Mouse (Mus musculus) hindbrain, embryonic 14.5 days (tissue): Measurements from ENCODE around the gene Ubac2. TPM values are rescaled to one million over a fixed set of nuclear protein-coding genes. Genes with fewer than 3 reads are reported as not detected.

Experiments
- ATAC-seq: fragments of 200-750 bp; cut with Nextera tagmentation; 2 replicates; pipeline ENCODE4 v1.8.0; 2017; ENCODE audit warnings: moderate number of reproducible peaks, mild to moderate bottlenecking, moderate TSS enrichment, moderate library complexity; ENCODE audit not compliant: low FRiP score
- DNase-seq: peaks from one replicate; pipeline ENCODE4 v3.0.0-alpha.2; 2015; ENCODE audit warnings: low spot score
- H3K27ac ChIP-seq: fragments of 300-500 bp; sonication (generic); 2 replicates; pipeline ENCODE4 v1.5.1; 2014; ENCODE audit warnings: mild to moderate bottlenecking, moderate library complexity
- H3K27me3 ChIP-seq: fragments of 300-500 bp; sonication (generic); 2 replicates; pipeline ENCODE4 v1.6.1; 2014; ENCODE audit warnings: mild to moderate bottlenecking, low read length, mixed read lengths; ENCODE audit not compliant: control insufficient read depth, insufficient read depth
- H3K36me3 ChIP-seq: fragments of 300-500 bp; sonication (generic); replicated peaks from 2 replicates; pipeline ENCODE4 v1.6.1; 2014; ENCODE audit not compliant: control insufficient read depth, insufficient read depth
- H3K4me1 ChIP-seq: fragments of 300-500 bp; sonication (generic); replicated peaks from 2 replicates; pipeline ENCODE4 v1.6.1; 2014; ENCODE audit warnings: antibody characterized with exemption, low read length, mixed read lengths; ENCODE audit not compliant: control insufficient read depth, insufficient read depth
- H3K4me2 ChIP-seq: fragments of 300-500 bp; sonication (generic); replicated peaks from 2 replicates; pipeline ENCODE4 v1.6.1; 2014; ENCODE audit warnings: mild to moderate bottlenecking, moderate library complexity
- H3K4me3 ChIP-seq: fragments of 300-500 bp; sonication (generic); replicated peaks from 2 replicates; pipeline ENCODE4 v1.5.1; 2014; ENCODE audit warnings: mild to moderate bottlenecking, low read length
- H3K9ac ChIP-seq: fragments of 300-500 bp; sonication (generic); 2 replicates; pipeline ENCODE4 v1.6.1; 2014
- H3K9me3 ChIP-seq: fragments of 300-500 bp; sonication (generic); 2 replicates; pipeline ENCODE4 v1.6.1; 2016; ENCODE audit warnings: low read length; ENCODE audit not compliant: control insufficient read depth
- WGBS: fragments of 180-500 bp; shearing (Covaris S2); extraction: QIAGEN DNeasy Blood & Tissue Kit; methylation state at CpG from one replicate; pipeline ENCODE4 v1.1.7; 2014; 5-methylcytosine and 5-hydroxymethylcytosine counted together
- polyA plus RNA-seq: library from polyadenylated mRNA; unstranded; fragments of >200 nt; fragmentation: Nextera tagmentation; extraction: Ambion mirVana; gene quantifications from 2 replicates; pipeline ENCODE4 v1.2.1, GENCODE M21; 2014

The Ubac2 gene
- polyA plus RNA-seq, 1 experiment from 2014 or later = 49.6 TPM

- H3K36me3 ChIP-seq = no peaks in the 10 kb centered on the region
- H3K4me1 ChIP-seq = no peaks in the 10 kb centered on the region
- 83% methylated on average over 1 of the region's 1 CpGs for WGBS
- H3K27ac ChIP-seq = no peak overlapping the region
- DNase-seq (no peak), ATAC-seq (no peak)
- no peak overlapping the region for H3K9ac ChIP-seq
- H3K9me3 ChIP-seq = no peaks in the 10 kb centered on the region
- no peak overlapping the region for H3K4me3 ChIP-seq
- no peak overlapping the region for H3K4me2 ChIP-seq
- no peaks in the 10 kb centered on the region for H3K27me3 ChIP-seq
Measured at GRCm38 (mm10) chr14:121987287-121987686, 108.9 kb downstream of the Ubac2 start.

- Histone ChIP-seq H3K27me3 (no peaks in the 10 kb centered on the region), H3K9me3 (no peaks in the 10 kb centered on the region), H3K4me3 (no peak overlapping the region), H3K27ac (no peak overlapping the region), H3K4me2 (no peak overlapping the region), H3K36me3 (no peaks in the 10 kb centered on the region), H3K9ac (no peak overlapping the region), H3K4me1 (no peaks in the 10 kb centered on the region)
- ATAC-seq (no peak), DNase-seq (no peak)
- 84% methylated on average over 4 of the region's 4 CpGs for WGBS
Measured at GRCm38 (mm10) chr14:121987691-121988090, 109.3 kb downstream of the Ubac2 start.

GRCm38 (mm10) chr14:121989331-121989730, 110.9 kb downstream of the Ubac2 start:
- Histone ChIP-seq H3K4me1 (no peaks in the 10 kb centered on the region), H3K27ac (no peak overlapping the region), H3K4me2 (no peak overlapping the region), H3K4me3 (no peak overlapping the region), H3K27me3 (no peaks in the 10 kb centered on the region), H3K36me3 (peaks cover 2% of the 10 kb centered on the region; the same call in 1 of the 2 replicates), H3K9ac (no peak overlapping the region), H3K9me3 (no peaks in the 10 kb centered on the region)
- ATAC-seq (no peak), DNase-seq (no peak)
- WGBS = over 99% methylated on average over 3 of the region's 3 CpGs

GRCm38 (mm10) chr14:121989869-121990268, 111.4 kb downstream of the Ubac2 start:
- H3K4me3 ChIP-seq = no peak overlapping the region
- peaks cover 8% of the 10 kb centered on the region for H3K36me3 ChIP-seq
- no peaks in the 10 kb centered on the region for H3K4me1 ChIP-seq
- H3K9me3 ChIP-seq = no peaks in the 10 kb centered on the region
- ATAC-seq (no peak), DNase-seq (no peak)
- H3K4me2 ChIP-seq = no peak overlapping the region
- H3K27ac ChIP-seq = no peak overlapping the region
- H3K9ac ChIP-seq = no peak overlapping the region
- 95% methylated on average over 3 of the region's 3 CpGs for WGBS
- no peaks in the 10 kb centered on the region for H3K27me3 ChIP-seq

GRCm38 (mm10) chr14:121990897-121991296, 112.5 kb downstream of the Ubac2 start:
- Histone ChIP-seq H3K4me3 (no peak overlapping the region), H3K36me3 (peaks cover 13% of the 10 kb centered on the region)
- 95% methylated on average over 6 of the region's 6 CpGs for WGBS

GRCm38 (mm10) chr14:121991921-121992320, 113.5 kb downstream of the Ubac2 start:
- Histone ChIP-seq H3K27me3 (no peaks in the 10 kb centered on the region), H3K4me1 (no peaks in the 10 kb centered on the region), H3K36me3 (peaks cover 18% of the 10 kb centered on the region), H3K4me3 (no peak overlapping the region), H3K27ac (no peak overlapping the region), H3K4me2 (no peak overlapping the region), H3K9ac (no peak overlapping the region), H3K9me3 (no peaks in the 10 kb centered on the region)
- DNase-seq (no peak), ATAC-seq (no peak)

More at GRCm38 (mm10) chr14:121990897-121991296, 112.5 kb downstream of the Ubac2 start:
- ATAC-seq = no peak
- Histone ChIP-seq H3K27me3 (no peaks in the 10 kb centered on the region), H3K9ac (no peak overlapping the region), H3K4me1 (no peaks in the 10 kb centered on the region), H3K4me2 (no peak overlapping the region), H3K9me3 (no peaks in the 10 kb centered on the region), H3K27ac (no peak overlapping the region)
- no peak for DNase-seq

- Histone ChIP-seq H3K27me3 (no peaks in the 10 kb centered on the region), H3K9ac (no peak overlapping the region), H3K36me3 (peaks cover 18% of the 10 kb centered on the region), H3K27ac (no peak overlapping the region), H3K4me3 (no peak overlapping the region), H3K4me1 (no peaks in the 10 kb centered on the region), H3K9me3 (no peaks in the 10 kb centered on the region), H3K4me2 (no peak overlapping the region)
- 93% methylated on average over 13 of the region's 13 CpGs for WGBS
- DNase-seq = no peak
- ATAC-seq = no peak
Measured at GRCm38 (mm10) chr14:121992395-121993280, 114.2 kb downstream of the Ubac2 start.

GRCm38 (mm10) chr14:121993616-121994015, 115.2 kb downstream of the Ubac2 start:
- ATAC-seq (no peak), DNase-seq (no peak)
- 98% methylated on average over 4 of the region's 4 CpGs for WGBS
- Histone ChIP-seq H3K9ac (no peak overlapping the region), H3K4me3 (no peak overlapping the region), H3K4me2 (no peak overlapping the region), H3K9me3 (no peaks in the 10 kb centered on the region), H3K27ac (no peak overlapping the region), H3K4me1 (no peaks in the 10 kb centered on the region), H3K36me3 (peaks cover 18% of the 10 kb centered on the region), H3K27me3 (no peaks in the 10 kb centered on the region)

- Histone ChIP-seq H3K4me2 (no peak overlapping the region), H3K9me3 (no peaks in the 10 kb centered on the region), H3K27ac (no peak overlapping the region), H3K36me3 (peaks cover 18% of the 10 kb centered on the region), H3K4me3 (no peak overlapping the region), H3K4me1 (no peaks in the 10 kb centered on the region), H3K9ac (no peak overlapping the region), H3K27me3 (no peaks in the 10 kb centered on the region)
- no peak for DNase-seq
- 96% methylated on average over 17 of the region's 17 CpGs for WGBS
- ATAC-seq = no peak
Measured at GRCm38 (mm10) chr14:121994171-121994700, 115.8 kb downstream of the Ubac2 start.
